Mouse (Mus musculus) CH12.LX (cell line): ENCODE data around the gene Kdr.

Source experiments
- CTCF ChIP-seq, 2 experiments: IDR thresholded peaks in 1 of 2; conservative IDR thresholded peaks in 1 of 2; 2 replicates each; pipeline ENCODE4 v1.5.1; 2011 to 2012; ENCODE audit warnings: low read depth in 2 of 2, low read length in 2 of 2, improper control_type of control experiment in 1 of 2, inconsistent platforms in 1 of 2, mild to moderate bottlenecking in 1 of 2, moderate library complexity in 1 of 2
- EP300 ChIP-seq: IDR thresholded peaks from 2 replicates; pipeline ENCODE4 v1.6.1; 2011; ENCODE audit warnings: low read length, improper control_type of control experiment
- GABPA ChIP-seq: IDR thresholded peaks from 2 replicates; pipeline ENCODE4 v1.6.1; 2012; ENCODE audit warnings: low read depth, low read length, improper control_type of control experiment, inconsistent platforms; ENCODE audit not compliant: insufficient replicate concordance
- HCFC1 ChIP-seq: IDR thresholded peaks from 2 replicates; pipeline ENCODE4 v1.6.1; 2012; ENCODE audit warnings: low read depth, mild to moderate bottlenecking, inconsistent platforms, low read length, improper control_type of control experiment
- NELFE ChIP-seq: IDR thresholded peaks from 2 replicates; pipeline ENCODE4 v1.6.1; 2011; ENCODE audit warnings: low read depth, low read length, improper control_type of control experiment
- POLR2A ChIP-seq: IDR thresholded peaks from 2 replicates; pipeline ENCODE4 v1.6.1; 2011; ENCODE audit warnings: low read depth, mild to moderate bottlenecking, improper control_type of control experiment, low read length
- SIN3A ChIP-seq: IDR thresholded peaks from 2 replicates; pipeline ENCODE4 v1.6.1; 2012; ENCODE audit warnings: low read length, improper control_type of control experiment, inconsistent platforms
- TCF12 ChIP-seq: IDR thresholded peaks from 2 replicates; pipeline ENCODE4 v1.6.1; 2014; ENCODE audit warnings: low read depth, mild to moderate bottlenecking, inconsistent platforms, low read length, improper control_type of control experiment
- ZMIZ1 ChIP-seq: IDR thresholded peaks from 2 replicates; pipeline ENCODE4 v1.6.1; 2012; ENCODE audit warnings: low read depth, mild to moderate bottlenecking, inconsistent platforms, low read length, improper control_type of control experiment

GRCm38 (mm10) chr5:75936223-75936622 lies 42.0 kb downstream of the Kdr start:
- no peak for TF ChIP-seq EP300
- TF ChIP-seq POLR2A: no peak
- TF ChIP-seq TCF12: no peak
- no peak for TF ChIP-seq NELFE
- TF ChIP-seq SIN3A: no peak
- no peak for TF ChIP-seq GABPA
- TF ChIP-seq HCFC1: no peak
- no peak for TF ChIP-seq CTCF (conservative IDR thresholded peaks at IDR 0.05 in 1 of 2, IDR thresholded peaks at IDR 0.05 in 1 of 2; ENCODE audit: low read depth in 2 of 2, low read length in 2 of 2)
- no peak for TF ChIP-seq ZMIZ1
